Mouse (Mus musculus) forebrain, postnatal 0 days (tissue): ENCODE results near the gene Arrdc2. TPM values are rescaled to one million over a fixed set of nuclear protein-coding genes. Genes with fewer than 3 reads are reported as not detected.

ENCODE experiments used
- ATAC-seq: fragments of 200-750 bp; cut with Nextera tagmentation; 2 replicates; pipeline ENCODE4 v1.8.0; 2017; ENCODE audit warnings: mild to moderate bottlenecking, moderate library complexity
- DNase-seq: peaks from one replicate; pipeline ENCODE4 v3.0.0-alpha.2; 2015
- H3K27ac ChIP-seq: fragments of 300-500 bp; sonication (generic); 2 replicates; pipeline ENCODE4 v1.5.1; 2014; ENCODE audit warnings: low read depth, mild to moderate bottlenecking, antibody characterized with exemption, low read length, moderate library complexity, mixed read lengths
- H3K27me3 ChIP-seq: fragments of 300-500 bp; sonication (generic); 2 replicates; pipeline ENCODE4 v1.6.1; 2014; ENCODE audit warnings: mild to moderate bottlenecking, low read length, mixed read lengths; ENCODE audit not compliant: insufficient read depth
- H3K36me3 ChIP-seq: fragments of 300-500 bp; sonication (generic); 2 replicates; pipeline ENCODE4 v1.6.1; 2014; ENCODE audit warnings: mild to moderate bottlenecking, moderate library complexity; ENCODE audit not compliant: insufficient read depth
- H3K4me1 ChIP-seq: fragments of 300-500 bp; sonication (generic); 2 replicates; pipeline ENCODE4 v1.6.1; 2014; ENCODE audit warnings: antibody characterized with exemption; ENCODE audit not compliant: insufficient read depth
- H3K4me2 ChIP-seq: fragments of 300-500 bp; sonication (generic); 2 replicates; pipeline ENCODE4 v1.6.1; 2014; ENCODE audit warnings: low read depth, mild to moderate bottlenecking, moderate library complexity
- H3K4me3 ChIP-seq: fragments of 300-500 bp; sonication (generic); 2 replicates; pipeline ENCODE4 v1.5.1; 2014; ENCODE audit warnings: low read depth, low read length, mixed read lengths
- H3K9ac ChIP-seq: fragments of 300-500 bp; sonication (generic); 2 replicates; pipeline ENCODE4 v1.6.1; 2014; ENCODE audit warnings: mild to moderate bottlenecking
- H3K9me3 ChIP-seq: fragments of 300-500 bp; sonication (generic); 2 replicates; pipeline ENCODE4 v1.6.1; 2016; ENCODE audit warnings: low read length
- CTCF ChIP-seq: sonication (generic); IDR thresholded peaks from 2 replicates; pipeline ENCODE4 v1.5.1; 2016; ENCODE audit warnings: antibody characterized with exemption, control low read depth, low read depth
- WGBS: fragments of 180-500 bp; shearing (Covaris S2); extraction: QIAGEN DNeasy Blood & Tissue Kit; methylation state at CpG from one replicate; pipeline ENCODE4 v1.1.7; 2014; 5-methylcytosine and 5-hydroxymethylcytosine counted together
- polyA plus RNA-seq: library from polyadenylated mRNA; unstranded; fragments of >200 nt; fragmentation: Nextera tagmentation; extraction: Ambion mirVana; gene quantifications from 2 replicates; pipeline ENCODE4 v1.2.1, GENCODE M21; 2015
- total RNA-seq: library from RNA; depleted of rRNA; stranded (reverse); fragments of >200 nt; gene quantifications from 2 replicates; pipeline ENCODE4 v1.2.3, GENCODE M21; 2014

The Arrdc2 gene
- total and polyA plus RNA-seq, 2 experiments from 2014 or later: 5.6 to 15.4 TPM

DNA sequence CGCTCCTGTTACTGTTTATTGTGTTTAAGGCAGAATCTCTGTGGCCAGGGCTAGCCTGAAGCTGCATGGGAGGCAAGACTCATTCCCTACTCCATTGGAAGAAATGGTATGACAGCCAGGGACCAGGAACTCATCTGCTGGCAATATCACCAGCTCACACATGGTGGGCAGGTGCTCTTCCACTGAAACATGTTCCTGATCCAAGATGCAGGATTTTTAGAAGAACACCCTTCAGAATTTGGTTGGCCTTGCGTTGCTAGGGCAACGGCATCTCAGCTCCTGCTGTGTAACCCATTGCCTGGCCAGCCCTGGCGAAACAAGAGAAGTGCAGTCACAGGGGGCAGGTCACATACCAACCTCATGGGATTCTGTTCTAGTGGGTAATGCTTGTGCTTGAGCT, 40.0 kb upstream of the Arrdc2 start:
- Histone ChIP-seq H3K4me2 (no peak overlapping the region), H3K27ac (no peak overlapping the region), H3K27me3 (no peaks in the 10 kb centered on the region), H3K9me3 (no peaks in the 10 kb centered on the region), H3K4me1 (no peaks in the 10 kb centered on the region), H3K36me3 (no peaks in the 10 kb centered on the region), H3K9ac (no peak overlapping the region), H3K4me3 (no peak overlapping the region)
- peak; percentile 28; the same call in 1 of the 2 replicates for ATAC-seq
- 47% methylated on average over 4 of the region's 4 CpGs for WGBS
- no peak for DNase-seq
- TF ChIP-seq CTCF: no peak

DNA sequence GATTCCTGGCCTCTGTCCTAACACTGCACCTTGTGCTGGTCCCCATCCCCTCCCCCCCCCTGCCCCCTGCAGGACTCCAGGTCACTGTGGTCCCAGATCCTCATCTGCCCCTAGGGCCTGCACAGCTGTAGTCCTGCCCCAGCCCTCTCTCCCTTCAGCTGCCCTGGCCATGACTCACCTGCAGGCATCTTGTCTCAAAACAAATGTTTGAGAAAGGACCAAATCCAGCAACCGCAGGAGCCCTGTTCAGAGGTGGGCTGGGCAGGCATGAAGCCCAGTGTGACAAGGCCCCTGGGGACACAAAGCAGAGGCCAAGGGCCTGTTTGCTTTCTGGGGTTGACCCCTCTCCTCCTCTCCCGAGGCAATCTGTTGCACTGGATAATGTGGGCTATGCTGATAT, 38.7 kb upstream of the Arrdc2 start:
- Histone ChIP-seq H3K4me3 (no peak overlapping the region), H3K9me3 (no peaks in the 10 kb centered on the region), H3K4me1 (no peaks in the 10 kb centered on the region), H3K4me2 (no peak overlapping the region), H3K27ac (no peak overlapping the region), H3K27me3 (no peaks in the 10 kb centered on the region), H3K36me3 (no peaks in the 10 kb centered on the region), H3K9ac (no peak overlapping the region)
- WGBS: 68% methylated on average over 2 of the region's 2 CpGs
- DNase-seq (no peak), ATAC-seq (no peak)
- TF ChIP-seq CTCF: no peak

DNA sequence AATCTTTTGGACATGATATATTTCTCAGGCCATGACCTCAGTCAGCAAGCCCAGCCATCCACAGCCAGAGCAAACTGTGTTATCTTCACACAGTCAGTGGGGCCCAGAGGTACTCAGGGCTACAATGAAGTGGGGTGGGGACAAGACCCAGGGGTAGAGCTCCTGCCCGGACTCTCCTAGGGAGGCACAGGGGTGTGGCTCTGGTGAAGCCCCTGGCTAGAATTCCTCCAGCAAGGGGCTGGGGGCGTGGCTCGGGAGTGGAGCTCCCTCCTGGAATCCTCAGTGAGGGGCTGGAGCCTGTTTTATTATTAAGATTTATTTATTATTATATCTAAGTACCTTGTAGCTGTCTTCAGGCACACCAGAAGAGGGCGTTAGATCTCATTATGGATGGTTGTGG, 36.9 kb upstream of the Arrdc2 start:
- DNase-seq: no peak
- Histone ChIP-seq H3K9ac (no peak overlapping the region), H3K4me1 (peaks cover 4% of the 10 kb centered on the region; the same call in 1 of the 2 replicates), H3K9me3 (no peaks in the 10 kb centered on the region), H3K4me2 (no peak overlapping the region), H3K4me3 (no peak overlapping the region), H3K36me3 (no peaks in the 10 kb centered on the region), H3K27ac (no peak overlapping the region), H3K27me3 (no peaks in the 10 kb centered on the region)
- ATAC-seq: no peak
- no peak for TF ChIP-seq CTCF
- 69% methylated on average over 4 of the region's 4 CpGs for WGBS

DNA sequence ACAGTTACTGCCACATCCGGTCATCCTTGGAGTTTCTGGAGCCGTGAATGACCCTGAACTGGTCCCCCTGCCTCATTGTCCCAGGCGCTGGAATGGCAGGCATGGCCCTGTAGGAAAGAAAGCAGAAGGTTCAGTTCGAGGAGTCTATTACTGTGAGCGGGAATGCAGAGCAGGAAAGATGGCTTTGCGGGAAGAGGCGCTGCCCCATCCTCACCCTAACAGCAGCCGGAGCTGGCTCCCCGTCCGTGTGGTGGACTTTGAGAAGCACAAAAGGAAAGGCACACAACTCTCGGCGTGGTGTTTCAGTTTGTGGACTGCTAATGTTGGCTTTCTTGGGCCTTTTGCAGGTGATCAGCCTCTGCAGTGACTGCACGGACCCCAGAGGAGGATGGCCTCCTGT, 34.9 kb upstream of the Arrdc2 start:
- Histone ChIP-seq H3K4me1 (peaks cover 5% of the 10 kb centered on the region; the same call in 1 of the 2 replicates), H3K4me2 (no peak overlapping the region), H3K4me3 (no peak overlapping the region), H3K27ac (no peak overlapping the region), H3K36me3 (no peaks in the 10 kb centered on the region), H3K9me3 (no peaks in the 10 kb centered on the region), H3K27me3 (no peaks in the 10 kb centered on the region), H3K9ac (no peak overlapping the region)
- TF ChIP-seq CTCF: no peak
- WGBS: 91% methylated on average over 13 of the region's 13 CpGs
- no peak for ATAC-seq
- no peak for DNase-seq

DNA sequence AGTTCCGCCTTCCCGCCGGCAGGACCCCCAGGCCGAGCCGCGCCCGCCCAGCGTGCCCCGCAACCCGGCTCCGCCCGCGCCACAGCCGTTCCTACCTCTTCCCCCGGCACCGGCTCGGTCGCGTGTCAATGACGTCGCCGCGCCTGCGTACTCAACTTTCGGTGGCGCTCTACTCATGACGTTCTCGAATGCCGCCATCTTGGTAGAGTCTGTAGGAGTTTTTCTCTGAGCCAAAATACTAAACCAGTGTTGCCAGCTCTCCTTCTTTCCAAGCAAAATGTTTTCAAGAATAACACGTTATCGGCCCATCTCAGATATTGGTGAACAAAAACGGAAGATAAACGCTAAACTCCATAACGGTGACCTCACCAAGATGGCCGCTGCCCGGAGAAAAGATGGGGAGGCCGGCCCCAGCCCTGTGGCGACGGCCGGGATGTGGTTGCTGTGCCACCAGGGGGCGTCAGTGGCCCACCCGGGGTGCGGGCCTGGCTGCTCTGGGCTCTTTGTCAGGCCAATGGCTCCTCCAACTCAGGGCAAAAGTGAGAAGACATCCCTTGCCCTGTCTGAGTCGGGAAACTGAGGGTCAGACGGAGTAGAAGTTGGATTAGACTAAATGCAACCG, 34.0 kb upstream of the Arrdc2 start, which contains the start of gene Ccdc124:
Ccdc124 (minus strand) TSS at position 572 of the 622 bp plus-strand sequence.
- peak; percentile 98 for DNase-seq
- Histone ChIP-seq H3K27me3 (no peaks in the 10 kb centered on the region), H3K4me2 (peak within 1 kb of the TSS; percentile 94), H3K36me3 (no peaks in the 10 kb centered on the region), H3K9ac (peak within 1 kb of the TSS; percentile 59), H3K9me3 (no peaks in the 10 kb centered on the region), H3K4me1 (peaks cover 11% of the 10 kb centered on the region; the same call in 1 of the 2 replicates), H3K27ac (peak within 1 kb of the TSS; percentile 88), H3K4me3 (peak within 1 kb of the TSS; percentile 66)
- ATAC-seq: peak; percentile 91
- WGBS: 1% methylated on average over 46 of the region's 46 CpGs
- peak; percentile 94 for TF ChIP-seq CTCF

DNA sequence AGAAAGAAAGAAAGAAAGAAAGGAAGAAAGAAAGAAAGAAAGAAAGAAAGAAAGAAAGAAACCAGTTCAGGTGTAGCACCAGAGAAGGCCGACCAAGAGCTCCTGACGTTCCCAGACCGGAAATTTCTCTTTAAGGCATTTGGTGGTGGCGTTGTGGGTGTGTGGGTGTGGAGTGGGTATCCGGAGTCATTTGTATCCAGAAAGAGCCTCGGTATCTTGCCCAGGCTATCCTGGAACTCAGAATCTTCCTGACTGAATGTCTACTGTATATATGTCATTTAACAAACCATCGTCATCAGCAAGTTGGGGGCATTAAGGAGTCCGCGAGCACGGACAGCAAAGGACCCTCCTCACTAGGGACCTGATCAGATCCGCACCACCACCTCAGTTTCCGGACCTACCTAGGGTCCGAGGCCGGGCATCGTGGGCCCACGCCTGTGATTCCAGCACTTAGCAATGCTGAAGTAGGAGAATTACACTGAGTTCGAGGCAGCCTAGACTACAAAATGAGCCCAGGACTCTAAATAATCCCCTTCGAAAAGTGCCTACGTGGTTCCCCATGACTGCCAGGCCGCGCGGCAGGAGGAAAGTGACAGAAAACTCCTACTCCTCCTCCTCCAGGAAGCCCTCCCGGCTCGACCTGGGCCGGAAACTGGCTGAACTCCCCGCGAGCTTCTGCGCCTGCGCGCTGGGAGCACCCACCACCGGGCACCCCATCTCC, 33.3 kb upstream of the Arrdc2 start:
- Histone ChIP-seq H3K27me3 (no peaks in the 10 kb centered on the region), H3K27ac (peak overlapping the region; percentile 88), H3K4me2 (peak overlapping the region; percentile 94), H3K9ac (peak overlapping the region; percentile 59), H3K4me1 (peaks cover 11% of the 10 kb centered on the region; the same call in 1 of the 2 replicates), H3K9me3 (no peaks in the 10 kb centered on the region), H3K4me3 (peak overlapping the region; percentile 66), H3K36me3 (0 out of 2 replicates have a peak, but pooled peaks cover 5% of the 10 kb centered on the region)
- WGBS: 7% methylated on average over 31 of the region's 31 CpGs
- TF ChIP-seq CTCF: no peak
- no peak for ATAC-seq
- no peak for DNase-seq

DNA sequence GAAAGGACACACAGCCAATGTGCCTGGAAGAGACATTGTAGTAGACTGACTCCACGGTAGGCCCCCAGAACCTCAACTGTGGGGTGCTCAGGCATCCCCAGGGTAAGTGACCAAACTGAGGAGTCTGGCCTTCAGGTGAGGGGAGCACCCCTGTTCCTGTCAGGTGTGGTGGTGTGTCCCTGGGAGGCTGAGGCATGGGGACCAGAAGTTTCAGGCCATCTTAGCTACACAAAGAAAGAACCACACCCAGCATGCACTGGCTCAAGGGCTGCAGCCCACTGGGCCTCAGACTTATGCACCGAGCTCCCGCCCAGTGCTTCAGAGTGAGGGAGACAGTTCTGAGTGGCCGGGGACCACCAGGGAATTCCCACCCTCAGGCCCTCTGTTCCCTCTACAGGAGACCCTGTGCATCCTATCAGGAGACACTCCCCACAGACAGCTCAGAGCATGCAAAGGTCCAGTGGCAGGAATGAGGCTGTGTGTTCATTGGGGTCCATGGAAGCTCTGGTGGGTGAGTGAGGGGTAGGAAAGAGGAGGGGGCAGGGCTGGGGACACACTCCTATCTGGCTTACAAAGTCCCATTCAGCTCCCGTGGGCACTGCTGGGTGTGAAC, 31.8 kb upstream of the Arrdc2 start:
- no peak overlapping the region for H3K27ac ChIP-seq
- 87% methylated on average over 5 of the region's 5 CpGs for WGBS
- no peak for TF ChIP-seq CTCF
- DNase-seq (no peak), ATAC-seq (no peak)
- H3K4me3 ChIP-seq: no peak overlapping the region
- H3K36me3 ChIP-seq: 0 out of 2 replicates have a peak, but pooled peaks cover 8% of the 10 kb centered on the region
- peaks cover 11% of the 10 kb centered on the region; the same call in 1 of the 2 replicates for H3K4me1 ChIP-seq
- H3K9ac ChIP-seq: no peak overlapping the region
- no peaks in the 10 kb centered on the region for H3K27me3 ChIP-seq
- no peaks in the 10 kb centered on the region for H3K9me3 ChIP-seq
- no peak overlapping the region for H3K4me2 ChIP-seq
